Mouse (Mus musculus) myocyte (in vitro differentiated cells): ENCODE data around the gene Ccnf. TPM values are rescaled to one million over a fixed set of nuclear protein-coding genes. Genes with fewer than 3 reads are reported as not detected.

ENCODE experiments used
- H3K27me3 ChIP-seq: one replicate; pipeline ENCODE4 v1.6.1; 2011; ENCODE audit not compliant: control insufficient read depth, insufficient read depth, insufficient read length
- H3K36me3 ChIP-seq: one replicate; pipeline ENCODE4 v1.6.1; 2011; ENCODE audit not compliant: control insufficient read depth, insufficient read depth
- H3K4me2 ChIP-seq: one replicate; pipeline ENCODE4 v1.6.1; 2011; ENCODE audit warnings: low read depth, control low read depth
- H3K4me3 ChIP-seq: one replicate; pipeline ENCODE4 v1.5.1; 2011; ENCODE audit warnings: mild to moderate bottlenecking, control low read depth, moderate library complexity
- H3K79me2 ChIP-seq: one replicate; pipeline ENCODE4 v1.6.1; 2011; ENCODE audit not compliant: control insufficient read depth, insufficient read depth
- H3ac ChIP-seq: one replicate; pipeline ENCODE4 v1.6.1; 2011; ENCODE audit not compliant: control insufficient read depth, insufficient read length
- CEBPB ChIP-seq: IDR thresholded peaks from 2 replicates; pipeline ENCODE4 v1.6.1; 2011; ENCODE audit warnings: mild to moderate bottlenecking, moderate library complexity; ENCODE audit not compliant: poor library complexity, insufficient read depth, severe bottlenecking
- E2F4 ChIP-seq: IDR thresholded peaks from one replicate; pipeline ENCODE4 v1.6.1; 2011; ENCODE audit warnings: mild to moderate bottlenecking, control low read depth, moderate library complexity; ENCODE audit not compliant: insufficient read depth
- MAX ChIP-seq: IDR thresholded peaks from one replicate; pipeline ENCODE4 v1.6.1; 2011; ENCODE audit warnings: low read depth, mild to moderate bottlenecking, control low read depth
- MYOD1 ChIP-seq, 3 experiments: IDR thresholded peaks; one replicate each; pipeline ENCODE4 v1.6.1; 2011; ENCODE audit warnings: control low read depth in 2 of 3, low read depth in 2 of 3, mild to moderate bottlenecking in 2 of 3, moderate library complexity in 1 of 3; ENCODE audit not compliant: insufficient read length in 2 of 3, control insufficient read depth in 1 of 3
- MYOG ChIP-seq, 3 experiments: IDR thresholded peaks; one replicate each; pipeline ENCODE4 v1.6.1; 2011; ENCODE audit warnings: control low read depth in 2 of 3, low read depth in 2 of 3, mild to moderate bottlenecking in 2 of 3; ENCODE audit not compliant: insufficient read length in 2 of 3, control insufficient read depth in 1 of 3, insufficient read depth in 1 of 3
- POLR2A ChIP-seq: IDR thresholded peaks from one replicate; pipeline ENCODE4 v1.6.1; 2011; ENCODE audit warnings: low read depth, mild to moderate bottlenecking, control low read depth, moderate library complexity; ENCODE audit not compliant: insufficient read length
- POLR2AphosphoS2 ChIP-seq: IDR thresholded peaks from one replicate; pipeline ENCODE4 v1.6.1; 2011; ENCODE audit warnings: low read depth, control low read depth; ENCODE audit not compliant: insufficient read length
- REST ChIP-seq: IDR thresholded peaks from one replicate; pipeline ENCODE4 v1.6.1; 2011; ENCODE audit warnings: mild to moderate bottlenecking, control low read depth, moderate library complexity; ENCODE audit not compliant: insufficient read depth, insufficient read length
- SRF ChIP-seq: IDR thresholded peaks from one replicate; pipeline ENCODE4 v1.6.1; 2011; ENCODE audit warnings: low read depth; ENCODE audit not compliant: control insufficient read depth, insufficient read length
- TCF12 ChIP-seq: IDR thresholded peaks from one replicate; pipeline ENCODE4 v1.6.1; 2011; ENCODE audit warnings: mild to moderate bottlenecking, control low read depth; ENCODE audit not compliant: poor library complexity, insufficient read depth, severe bottlenecking
- TCF3 ChIP-seq: IDR thresholded peaks from one replicate; pipeline ENCODE4 v1.6.1; 2011; ENCODE audit warnings: low read depth, control low read depth; ENCODE audit not compliant: insufficient read length
- USF1 ChIP-seq: IDR thresholded peaks from one replicate; pipeline ENCODE4 v1.6.1; 2011; ENCODE audit warnings: low read depth, mild to moderate bottlenecking, control low read depth, moderate library complexity
- polyA plus RNA-seq: library from polyadenylated mRNA; unstranded; fragments of >200 nt; fragmentation: generic; extraction: Trizol; gene quantifications from one replicate; pipeline ENCODE4 v1.2.1, GENCODE M21; 2012; ENCODE audit warnings: missing spikeins

Ccnf gene
- polyA plus RNA-seq, 1 experiment: 13.3 TPM

DNA sequence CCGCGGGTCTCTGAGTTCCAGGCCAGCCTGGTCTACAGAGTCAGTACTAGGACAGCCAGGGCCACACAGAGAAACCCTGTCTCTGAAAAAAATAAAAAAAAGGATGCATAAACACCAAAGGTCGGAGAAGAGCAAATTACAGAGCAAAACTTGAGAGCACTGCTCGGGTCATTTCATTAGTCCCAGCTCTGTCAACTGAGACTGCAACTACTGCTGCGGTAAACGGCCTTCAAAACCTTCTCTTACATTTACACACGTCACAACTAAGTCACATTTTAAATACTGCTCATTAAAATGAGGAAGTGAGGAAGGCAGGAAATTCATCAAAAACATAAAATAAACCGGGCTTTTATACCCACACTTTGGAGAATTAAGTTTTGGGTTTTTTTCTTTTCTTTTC is 58.4 kb downstream of the Ccnf start:
- TF ChIP-seq REST (no peak), TCF3 (no peak), POLR2AphosphoS2 (no peak), SRF (no peak), POLR2A (no peak), E2F4 (no peak), TCF12 (no peak), USF1 (no peak), MYOG (IDR thresholded peaks at IDR 0.05; ENCODE audit: control insufficient read depth in 1 of 3, insufficient read depth in 1 of 3, insufficient read length in 2 of 3, low read depth in 2 of 3) (no peak)
- Histone ChIP-seq H3K4me3 (no peak overlapping the region), H3K79me2 (no peaks in the 10 kb centered on the region), H3K27me3 (no peaks in the 10 kb centered on the region), H3K36me3 (no peaks in the 10 kb centered on the region), H3K4me2 (no peak overlapping the region), H3ac (no peak overlapping the region)

DNA sequence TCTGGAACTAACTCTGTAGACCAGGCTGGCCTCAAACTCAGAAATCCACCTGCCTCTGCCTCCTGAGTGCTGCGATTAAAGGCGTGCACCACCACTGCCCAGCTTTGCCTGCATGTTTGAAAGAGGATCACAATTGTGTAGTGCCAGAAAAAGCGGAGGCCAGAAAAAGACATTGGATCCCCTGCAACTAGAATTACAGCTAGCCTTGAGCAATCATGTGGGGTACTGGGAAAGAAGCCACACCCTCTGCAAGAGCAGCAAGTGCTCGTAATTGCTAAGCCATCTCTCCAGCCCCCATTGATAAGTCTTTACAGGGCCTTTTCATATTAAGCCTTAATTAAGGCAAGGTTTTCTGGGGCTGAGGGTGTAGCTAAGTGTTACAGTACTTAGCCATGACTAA is 59.8 kb downstream of the Ccnf start:
- Histone ChIP-seq H3K27me3 (no peaks in the 10 kb centered on the region), H3K4me3 (no peak overlapping the region), H3K4me2 (no peak overlapping the region), H3K36me3 (no peaks in the 10 kb centered on the region), H3ac (no peak overlapping the region), H3K79me2 (no peaks in the 10 kb centered on the region)
- TF ChIP-seq E2F4 (no peak), MAX (no peak), MYOG (IDR thresholded peaks at IDR 0.05; ENCODE audit: control insufficient read depth in 1 of 3, insufficient read depth in 1 of 3, insufficient read length in 2 of 3, low read depth in 2 of 3) (no peak), TCF12 (no peak), POLR2A (no peak), SRF (no peak), POLR2AphosphoS2 (no peak), TCF3 (no peak), USF1 (no peak), CEBPB (no peak), MYOD1 (IDR thresholded peaks at IDR 0.05; ENCODE audit: control insufficient read depth in 1 of 3, insufficient read length in 2 of 3, low read depth in 2 of 3) (no peak), REST (no peak)

DNA sequence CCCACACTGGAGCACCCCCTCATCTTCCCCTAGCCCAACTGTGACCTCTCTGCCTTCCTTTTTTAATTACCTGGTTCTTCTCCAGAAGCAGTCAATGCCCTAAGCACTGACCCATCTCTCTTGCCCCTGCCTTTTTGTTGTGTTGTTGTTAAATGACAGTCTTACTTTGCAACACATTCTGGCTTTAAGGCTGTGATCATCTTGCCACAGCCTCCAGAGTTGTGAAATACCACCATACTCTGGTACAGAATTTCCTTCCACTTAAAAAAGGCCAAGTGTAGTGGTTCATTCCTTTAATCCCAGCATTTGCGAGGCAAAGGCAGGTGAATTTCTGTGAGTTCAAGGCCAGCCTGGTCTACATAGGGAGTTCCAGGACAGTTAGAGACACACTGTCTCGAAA is 60.4 kb downstream of the Ccnf start:
- TF ChIP-seq CEBPB: no peak
- TF ChIP-seq TCF3: no peak
- TF ChIP-seq USF1: no peak
- TF ChIP-seq MYOG (IDR thresholded peaks at IDR 0.05; ENCODE audit: control insufficient read depth in 1 of 3, insufficient read depth in 1 of 3, insufficient read length in 2 of 3, low read depth in 2 of 3): no peak
- Histone ChIP-seq H3K36me3 (no peaks in the 10 kb centered on the region), H3K4me2 (no peak overlapping the region), H3K4me3 (no peak overlapping the region), H3K27me3 (no peaks in the 10 kb centered on the region), H3K79me2 (no peaks in the 10 kb centered on the region), H3ac (no peak overlapping the region)

DNA sequence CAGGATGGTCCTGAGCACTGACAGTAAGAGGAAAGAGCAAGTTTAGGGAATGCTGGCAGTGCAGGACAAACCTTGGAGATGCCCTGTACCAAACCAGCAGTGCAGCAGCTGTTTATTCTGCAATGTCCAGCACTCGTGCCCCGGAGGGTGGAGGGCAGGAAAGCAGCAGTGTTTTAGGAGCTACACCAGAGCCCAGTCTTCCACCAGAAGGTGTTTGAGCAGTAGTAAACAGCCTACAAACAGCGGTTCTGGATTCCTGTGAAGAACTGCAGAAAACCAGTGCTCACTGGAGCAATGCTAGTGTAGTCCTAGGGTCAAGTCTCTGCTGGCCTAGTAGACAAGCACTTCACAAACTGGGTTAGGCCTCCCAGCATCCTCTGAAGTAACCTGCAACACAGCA is 77.0 kb downstream of the Ccnf start:
- Histone ChIP-seq H3K36me3 (no peaks in the 10 kb centered on the region), H3K27me3 (no peaks in the 10 kb centered on the region), H3ac (no peak overlapping the region), H3K4me2 (no peak overlapping the region), H3K4me3 (no peak overlapping the region), H3K79me2 (no peaks in the 10 kb centered on the region)
- TF ChIP-seq TCF12 (no peak), POLR2A (no peak), MAX (no peak), REST (no peak), USF1 (no peak), TCF3 (no peak), E2F4 (no peak), CEBPB (no peak)

DNA sequence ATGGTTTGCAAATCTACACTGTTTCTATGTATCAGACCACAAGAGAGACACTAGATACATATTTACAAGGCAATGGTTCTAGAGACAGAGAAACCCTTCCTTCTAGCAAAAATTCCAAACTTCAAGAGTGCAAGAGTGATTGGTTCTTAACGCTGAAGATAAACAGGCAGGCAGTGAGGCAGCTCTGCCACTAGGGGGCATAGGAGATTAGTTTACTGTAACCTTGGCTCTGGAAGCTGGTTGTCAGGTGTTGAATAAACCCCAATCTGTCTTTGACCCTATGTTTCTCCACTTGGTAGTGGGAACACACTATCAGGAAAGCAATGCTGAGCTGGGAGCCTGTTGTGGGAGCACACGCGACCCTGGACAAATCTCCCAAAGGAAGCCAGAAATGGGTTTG is 77.9 kb downstream of the Ccnf start:
- H3K4me2 ChIP-seq: no peak overlapping the region
- no peaks in the 10 kb centered on the region for H3K27me3 ChIP-seq
- H3ac ChIP-seq: no peak overlapping the region
- H3K79me2 ChIP-seq: peaks cover 7% of the 10 kb centered on the region
- H3K36me3 ChIP-seq: no peaks in the 10 kb centered on the region
- H3K4me3 ChIP-seq: no peak overlapping the region
- TF ChIP-seq POLR2AphosphoS2 (no peak), MYOD1 (IDR thresholded peaks at IDR 0.05; ENCODE audit: control insufficient read depth in 1 of 3, insufficient read length in 2 of 3, low read depth in 2 of 3) (no peak), REST (no peak), USF1 (no peak), POLR2A (no peak), E2F4 (no peak), MYOG (IDR thresholded peaks at IDR 0.05; ENCODE audit: control insufficient read depth in 1 of 3, insufficient read depth in 1 of 3, insufficient read length in 2 of 3, low read depth in 2 of 3) (no peak), SRF (no peak), CEBPB (no peak), TCF12 (no peak), TCF3 (no peak), MAX (no peak)

Other genes starting within 250 kb of the Ccnf start
- 0.14 TPM for gene Prss27, start 213.3 kb downstream of the Ccnf start, polyA plus RNA-seq
- gene Kctd5, start 178.0 kb downstream of the Ccnf start, polyA plus RNA-seq: 41.5 TPM
- gene Pdpk1, start 100.6 kb downstream of the Ccnf start, polyA plus RNA-seq: 10.1 TPM
- 29.8 TPM for gene Amdhd2, start 87.7 kb downstream of the Ccnf start, polyA plus RNA-seq
- 432 TPM for gene Atp6v0c, start 81.8 kb downstream of the Ccnf start, polyA plus RNA-seq
- 4.3 TPM for gene Tbc1d24, start 45.9 kb downstream of the Ccnf start, polyA plus RNA-seq
- 0.13 TPM for gene Ntn3, start 42.0 kb downstream of the Ccnf start, polyA plus RNA-seq
- gene Tedc2, start 30.6 kb downstream of the Ccnf start, polyA plus RNA-seq: 3.7 TPM
- gene Abca17, start 99.6 kb upstream of the Ccnf start, polyA plus RNA-seq: not detected
- gene Abca3, start 100.5 kb upstream of the Ccnf start, polyA plus RNA-seq: 1.4 TPM
- 53.7 TPM for gene Rnps1, start 163.1 kb upstream of the Ccnf start, polyA plus RNA-seq
- 52.6 TPM for gene Eci1, start 175.2 kb upstream of the Ccnf start, polyA plus RNA-seq
- 1.0 TPM for gene Dnase1l2, start 191.6 kb upstream of the Ccnf start, polyA plus RNA-seq
- gene E4f1, start 218.8 kb upstream of the Ccnf start, polyA plus RNA-seq: 18.7 TPM
- gene Pgp, start 218.9 kb upstream of the Ccnf start, polyA plus RNA-seq: 53.7 TPM
- 0.53 TPM for gene Bricd5, start 222.4 kb upstream of the Ccnf start, polyA plus RNA-seq
- gene Mlst8, start 227.6 kb upstream of the Ccnf start, polyA plus RNA-seq: 16.5 TPM
- 0.16 TPM for gene Caskin1, start 237.1 kb upstream of the Ccnf start, polyA plus RNA-seq